ENCODE assay signal across 11 mouse cellular contexts in genomic region chr5:123128426-123129169, GRCm38 (mm10). TPM values are rescaled to one million over a fixed set of nuclear protein-coding genes. Genes with fewer than 3 reads are reported as not detected.
A peak's percentile ranks its signal among the peaks of the same experiment; 100 is the strongest.
DNase-seq lines count a peak whose midpoint lies in the region; ATAC-seq and TF ChIP-seq lines count a peak whose summit lies in the region.
"Had no signal": no experiment of that assay in that cellular context is flagged by ENCODE, and none has a peak within 500 bp of the region (broad histone marks: within the 10 kb centered on the region; RNA-seq: fewer than 3 reads in every experiment).

No protein-coding gene starts in this region.

- intact Hi-C loops in heart, postnatal 10 days (cut with DNase I) = no loop called here

- peak overlapping the region; percentile 39; the same call in 1 of the 2 replicates for H3K4me2 ChIP-seq in heart, postnatal 0 days (ENCODE audit: low read depth, low read length)
- no peak overlapping the region for H3K4me2 ChIP-seq in forebrain, postnatal 0 days (ENCODE audit: low read depth)
- H3K4me2 ChIP-seq in midbrain, embryonic 15.5 days = no peak overlapping the region
- H3K4me2 ChIP-seq: neural tube, embryonic 12.5 days had no signal

- no peak overlapping the region for H3K4me3 ChIP-seq in heart, postnatal 0 days (ENCODE audit: low read depth, low read length)
- no peak overlapping the region for H3K4me3 ChIP-seq in forebrain, postnatal 0 days (ENCODE audit: low read depth, low read length)
- H3K4me3 ChIP-seq in midbrain, embryonic 15.5 days = no peak overlapping the region
- H3K4me3 ChIP-seq: neural tube, embryonic 12.5 days had no signal

- H3K9me3 ChIP-seq in heart, postnatal 0 days (replicated peaks; ENCODE audit: control insufficient read depth, low read length) = no peaks in the 10 kb centered on the region
- no peaks in the 10 kb centered on the region for H3K9me3 ChIP-seq in forebrain, postnatal 0 days (ENCODE audit: low read length)
- no peaks in the 10 kb centered on the region for H3K9me3 ChIP-seq in midbrain, embryonic 15.5 days
- H3K9me3 ChIP-seq: neural tube, embryonic 12.5 days had no signal

- no peak for TF ChIP-seq EP300 in heart, postnatal 0 days (IDR thresholded peaks at IDR 0.05; ENCODE audit: low read depth)

- H3K9ac ChIP-seq in heart, postnatal 0 days (replicated peaks; ENCODE audit: low read depth, low read length) = no peak overlapping the region
- H3K9ac ChIP-seq in forebrain, postnatal 0 days = no peak overlapping the region
- no peak overlapping the region for H3K9ac ChIP-seq in midbrain, embryonic 15.5 days
- H3K9ac ChIP-seq: neural tube, embryonic 12.5 days had no signal

- WGBS in heart, postnatal 0 days = 56% methylated on average over 10 of the region's 10 CpGs
- WGBS in forebrain, postnatal 0 days = 57% methylated on average over 10 of the region's 10 CpGs
- WGBS in midbrain, embryonic 15.5 days = 55% methylated on average over 10 of the region's 10 CpGs

- H3K4me1 ChIP-seq in heart, postnatal 0 days (ENCODE audit: control insufficient read depth, insufficient read depth) = peaks cover 7% of the 10 kb centered on the region
- H3K4me1 ChIP-seq in forebrain, postnatal 0 days (ENCODE audit: insufficient read depth) = peaks cover 4% of the 10 kb centered on the region; the same call in 1 of the 2 replicates
- peaks cover 22% of the 10 kb centered on the region for H3K4me1 ChIP-seq in midbrain, embryonic 15.5 days

- peak; percentile 11 for DNase-seq in heart, adult 8-10 months (ENCODE audit: low spot score)
- DNase-seq in heart, postnatal 10 days = no peak
- no peak for DNase-seq in heart, postnatal 0 days (ENCODE audit: low spot score)
- peak; percentile 66 to 75 for DNase-seq in lung, postnatal 4 days
- peak; percentile 91 for DNase-seq in thymus, postnatal 14 days
- DNase-seq in layer of hippocampus, adult 18-20 months (ENCODE audit: low spot score in 2 of 2) = no peak
- DNase-seq in forebrain, postnatal 0 days = no peak

- peak overlapping the region; percentile 65 for H3K27ac ChIP-seq in heart, postnatal 0 days (ENCODE audit: low read depth)
- H3K27ac ChIP-seq in forebrain, postnatal 0 days (ENCODE audit: low read depth, low read length) = no peak overlapping the region
- no peak overlapping the region for H3K27ac ChIP-seq in midbrain, embryonic 15.5 days
- H3K27ac ChIP-seq: neural tube, embryonic 12.5 days had no signal

- no peak for TF ChIP-seq CTCF in heart, postnatal 0 days (IDR thresholded peaks at IDR 0.05; ENCODE audit: low read depth)
- TF ChIP-seq CTCF in forebrain, postnatal 0 days (IDR thresholded peaks at IDR 0.05; ENCODE audit: low read depth) = no peak

- no peaks in the 10 kb centered on the region for H3K36me3 ChIP-seq in heart, postnatal 0 days (replicated peaks; ENCODE audit: control insufficient read depth, insufficient read depth, low read length)
- peaks cover 28% of the 10 kb centered on the region for H3K36me3 ChIP-seq in forebrain, postnatal 0 days (ENCODE audit: insufficient read depth)
- peaks cover 2% of the 10 kb centered on the region; the same call in 1 of the 2 replicates for H3K36me3 ChIP-seq in midbrain, embryonic 15.5 days (replicated peaks)

- ATAC-seq in heart, postnatal 0 days (ENCODE audit: insufficient read depth, low read depth) = no peak
- ATAC-seq in forebrain, postnatal 0 days = no peak
- ATAC-seq in midbrain, embryonic 15.5 days (replicated peaks) = no peak
- ATAC-seq: Patski had no signal

- no peaks in the 10 kb centered on the region for H3K27me3 ChIP-seq in heart, postnatal 0 days (ENCODE audit: control insufficient read depth, insufficient read depth, low read length)
- H3K27me3 ChIP-seq in forebrain, postnatal 0 days (ENCODE audit: insufficient read depth, low read length) = no peaks in the 10 kb centered on the region
- no peaks in the 10 kb centered on the region for H3K27me3 ChIP-seq in midbrain, embryonic 15.5 days (replicated peaks)
- H3K27me3 ChIP-seq: neural tube, embryonic 12.5 days; Patski had no signal

RNA-seq across cellular contexts. Expression of gene Rhof, which starts 3.9 kb away (rescaled TPM):
- 1 to 10 TPM in 1 of 4 experiments, under 1 TPM in 3; 0.38 to 1.7 (median 0.68) TPM for total RNA-seq in heart, adult 8-10 months (2022)
- under 1 TPM; 0.64 to 0.77 TPM for total RNA-seq in heart, postnatal 10 days (2021)
- 1.4 and 2.1 TPM in 2 replicates for total RNA-seq in heart, postnatal 0 days (2014; rRNA removed; ENCODE audit: low replicate concordance)
- 0.71 and 1.1 TPM in 2 replicates for polyA plus RNA-seq in heart, postnatal 0 days (2015; fragmentation: Nextera tagmentation; extraction: Ambion mirVana)
- 10 to 100 TPM; 49.1 to 50.9 TPM for total RNA-seq in layer of hippocampus, adult 18-20 months (2021)
- 25.3 and 27.0 TPM in 2 replicates for total RNA-seq in forebrain, postnatal 0 days (2014; rRNA removed)
- polyA plus RNA-seq in forebrain, postnatal 0 days (2015; fragmentation: Nextera tagmentation; extraction: Ambion mirVana) = 36.9 and 38.7 TPM in 2 replicates
- polyA plus RNA-seq in midbrain, embryonic 15.5 days (2015; fragmentation: Nextera tagmentation; extraction: Ambion mirVana) = 12.2 and 13.4 TPM in 2 replicates

RNA-seq across cellular contexts. Expression of gene Setd1b, which starts 13.4 kb away (rescaled TPM):
- 10 to 100 TPM; 14.3 to 21.5 (median 18.2) TPM for total RNA-seq in heart, adult 8-10 months (2022)
- total RNA-seq in heart, postnatal 10 days (2021) = 10 to 100 TPM; 19.6 to 22.1 TPM
- 5.5 and 6.1 TPM in 2 replicates for total RNA-seq in heart, postnatal 0 days (2014; rRNA removed; ENCODE audit: low replicate concordance)
- 4.9 and 5.1 TPM in 2 replicates for polyA plus RNA-seq in heart, postnatal 0 days (2015; fragmentation: Nextera tagmentation; extraction: Ambion mirVana)
- 10 to 100 TPM; 34.8 to 37.4 TPM for total RNA-seq in layer of hippocampus, adult 18-20 months (2021)
- 3.9 and 5.6 TPM in 2 replicates for total RNA-seq in forebrain, postnatal 0 days (2014; rRNA removed)
- 5.1 and 7.6 TPM in 2 replicates for polyA plus RNA-seq in forebrain, postnatal 0 days (2015; fragmentation: Nextera tagmentation; extraction: Ambion mirVana)
- polyA plus RNA-seq in midbrain, embryonic 15.5 days (2015; fragmentation: Nextera tagmentation; extraction: Ambion mirVana) = 12.2 TPM in 2 replicates

RNA-seq across cellular contexts. Expression of gene Psmd9, which starts 40.6 kb away (rescaled TPM):
- total RNA-seq in heart, adult 8-10 months (2022) = 10 to 100 TPM; 11.7 to 16.6 (median 13.8) TPM
- total RNA-seq in heart, postnatal 10 days (2021) = 10 to 100 TPM; 20.5 to 24.6 TPM
- total RNA-seq in heart, postnatal 0 days (2014; rRNA removed; ENCODE audit: low replicate concordance) = 11.2 and 19.5 TPM in 2 replicates
- 54.0 and 54.9 TPM in 2 replicates for polyA plus RNA-seq in heart, postnatal 0 days (2015; fragmentation: Nextera tagmentation; extraction: Ambion mirVana)
- 10 to 100 TPM; 26.5 to 31.5 TPM for total RNA-seq in layer of hippocampus, adult 18-20 months (2021)
- total RNA-seq in forebrain, postnatal 0 days (2014; rRNA removed) = 37.4 and 39.5 TPM in 2 replicates
- polyA plus RNA-seq in forebrain, postnatal 0 days (2015; fragmentation: Nextera tagmentation; extraction: Ambion mirVana) = 72.3 and 79.4 TPM in 2 replicates
- 71.5 and 73.4 TPM in 2 replicates for polyA plus RNA-seq in midbrain, embryonic 15.5 days (2015; fragmentation: Nextera tagmentation; extraction: Ambion mirVana)

RNA-seq across cellular contexts. Expression of gene Hpd, which starts 53.9 kb away (rescaled TPM):
- not detected for total RNA-seq in heart, adult 8-10 months (2022)
- not detected for total RNA-seq in heart, postnatal 10 days (2021)
- total RNA-seq in heart, postnatal 0 days (2014; rRNA removed; ENCODE audit: low replicate concordance) = 0.43 and 0.92 TPM in 2 replicates
- polyA plus RNA-seq in heart, postnatal 0 days (2015; fragmentation: Nextera tagmentation; extraction: Ambion mirVana) = not detected in 2 replicates
- total RNA-seq in layer of hippocampus, adult 18-20 months (2021) = not detected
- not detected in 2 replicates for total RNA-seq in forebrain, postnatal 0 days (2014; rRNA removed)
- polyA plus RNA-seq in forebrain, postnatal 0 days (2015; fragmentation: Nextera tagmentation; extraction: Ambion mirVana) = not detected in 2 replicates
- polyA plus RNA-seq in midbrain, embryonic 15.5 days (2015; fragmentation: Nextera tagmentation; extraction: Ambion mirVana) = not detected in 2 replicates
- total RNA-seq: layer of hippocampus, postnatal 25 days had no signal
- polyA plus RNA-seq: neural tube, embryonic 12.5 days; Patski had no signal

Comparison
In these comparisons a context has a peak if more than half of its experiments do, and no peak if none do; other contexts are left out.
1. DNase-seq: peak in heart, adult 8-10 months (single experiment), lung, postnatal 4 days (2 of 2) and thymus, postnatal 14 days (single experiment); none in heart, postnatal 10 days (0 of 2), heart, postnatal 0 days (single experiment), layer of hippocampus, adult 18-20 months (0 of 2) and forebrain, postnatal 0 days (single experiment).